Mouse (Mus musculus) midbrain, embryonic 15.5 days (tissue): ENCODE data around the gene Krt35. TPM values are rescaled to one million over a fixed set of nuclear protein-coding genes. Genes with fewer than 3 reads are reported as not detected.

Experiments used
- ATAC-seq: fragments of 200-750 bp; cut with Nextera tagmentation; replicated peaks from 2 replicates; pipeline ENCODE4 v1.8.0; 2017; ENCODE audit warnings: moderate TSS enrichment
- H3K27ac ChIP-seq: fragments of 300-500 bp; sonication (generic); 2 replicates; pipeline ENCODE4 v1.5.1; 2015; ENCODE audit warnings: mild to moderate bottlenecking, inconsistent platforms
- H3K27me3 ChIP-seq: fragments of 300-500 bp; sonication (generic); replicated peaks from 2 replicates; pipeline ENCODE4 v1.6.1; 2015; ENCODE audit warnings: inconsistent platforms
- H3K36me3 ChIP-seq: fragments of 300-500 bp; sonication (generic); replicated peaks from 2 replicates; pipeline ENCODE4 v1.6.1; 2015; ENCODE audit warnings: inconsistent platforms
- H3K4me1 ChIP-seq: fragments of 300-500 bp; sonication (generic); 2 replicates; pipeline ENCODE4 v1.6.1; 2015; ENCODE audit warnings: inconsistent platforms
- H3K4me2 ChIP-seq: fragments of 300-500 bp; sonication (generic); 2 replicates; pipeline ENCODE4 v1.6.1; 2015; ENCODE audit warnings: inconsistent platforms, mild to moderate bottlenecking, moderate library complexity
- H3K4me3 ChIP-seq: fragments of 300-500 bp; sonication (generic); 2 replicates; pipeline ENCODE4 v1.5.1; 2015; ENCODE audit warnings: mild to moderate bottlenecking, inconsistent platforms
- H3K9ac ChIP-seq: fragments of 300-500 bp; sonication (generic); 2 replicates; pipeline ENCODE4 v1.6.1; 2015; ENCODE audit warnings: mild to moderate bottlenecking, inconsistent platforms
- H3K9me3 ChIP-seq: fragments of 300-500 bp; sonication (generic); 2 replicates; pipeline ENCODE4 v1.6.1; 2016; ENCODE audit warnings: inconsistent platforms
- WGBS: fragments of 180-500 bp; shearing (Covaris S2); methylation state at CpG from one replicate; pipeline ENCODE4 v1.1.7; 2015; ENCODE audit warnings: mixed read lengths; 5-methylcytosine and 5-hydroxymethylcytosine counted together
- polyA plus RNA-seq: library from polyadenylated mRNA; unstranded; fragments of >200 nt; fragmentation: Nextera tagmentation; extraction: Ambion mirVana; gene quantifications from 2 replicates; pipeline ENCODE4 v1.2.1, GENCODE M21; 2015

Krt35 gene
- polyA plus RNA-seq, 1 experiment from 2014 or later: not detected

GRCm38 (mm10) chr11:100050451-100050850 is 45.6 kb downstream of the Krt35 start, which contains the start of gene Krt31:
Krt31 (minus strand) TSS chr11:100050551.
- ATAC-seq: no peak
- H3K4me1 ChIP-seq: no peaks in the 10 kb centered on the region
- 81% methylated on average over 3 of the region's 3 CpGs for WGBS
- no peak within 1 kb of the TSS for H3K4me3 ChIP-seq
- H3K27me3 ChIP-seq: no peaks in the 10 kb centered on the region
- H3K36me3 ChIP-seq: no peaks in the 10 kb centered on the region
- H3K9ac ChIP-seq: no peak within 1 kb of the TSS
- H3K4me2 ChIP-seq: no peak within 1 kb of the TSS
- H3K9me3 ChIP-seq: no peaks in the 10 kb centered on the region
- H3K27ac ChIP-seq: no peak within 1 kb of the TSS

GRCm38 (mm10) chr11:100047193-100047592 is 48.8 kb downstream of the Krt35 start:
- Histone ChIP-seq H3K36me3 (no peaks in the 10 kb centered on the region), H3K4me2 (no peak overlapping the region), H3K4me1 (no peaks in the 10 kb centered on the region), H3K9me3 (no peaks in the 10 kb centered on the region), H3K9ac (no peak overlapping the region), H3K27ac (no peak overlapping the region), H3K27me3 (no peaks in the 10 kb centered on the region), H3K4me3 (no peak overlapping the region)
- WGBS: 88% methylated on average over 2 of the region's 2 CpGs
- ATAC-seq: no peak

GRCm38 (mm10) chr11:100046303-100046866 is 49.7 kb downstream of the Krt35 start:
- Histone ChIP-seq H3K4me3 (no peak overlapping the region), H3K4me1 (no peaks in the 10 kb centered on the region), H3K9ac (no peak overlapping the region), H3K27me3 (no peaks in the 10 kb centered on the region), H3K27ac (no peak overlapping the region), H3K36me3 (no peaks in the 10 kb centered on the region), H3K4me2 (no peak overlapping the region), H3K9me3 (no peaks in the 10 kb centered on the region)
- ATAC-seq: no peak
- WGBS: 83% methylated on average over 6 of the region's 6 CpGs

Other genes starting within 250 kb of the Krt35 start
- not detected in 2 replicates for gene Krtap4-16, start 244.6 kb downstream of the Krt35 start, polyA plus RNA-seq
- not detected in 2 replicates for gene Gm11568, start 238.3 kb downstream of the Krt35 start, polyA plus RNA-seq
- not detected in 2 replicates for gene Gm11559, start 231.8 kb downstream of the Krt35 start, polyA plus RNA-seq
- not detected in 2 replicates for gene Krtap9-1, start 222.9 kb downstream of the Krt35 start, polyA plus RNA-seq
- not detected in 2 replicates for gene Gm11567, start 217.1 kb downstream of the Krt35 start, polyA plus RNA-seq
- not detected in 2 replicates for gene Krtap31-1, start 188.3 kb downstream of the Krt35 start, polyA plus RNA-seq
- not detected in 2 replicates for gene Gm11565, start 181.5 kb downstream of the Krt35 start, polyA plus RNA-seq
- not detected in 2 replicates for gene Krtap31-2, start 159.9 kb downstream of the Krt35 start, polyA plus RNA-seq
- not detected in 2 replicates for gene Krtap9-5, start 147.8 kb downstream of the Krt35 start, polyA plus RNA-seq
- gene Krtap29-1, start 117.2 kb downstream of the Krt35 start, polyA plus RNA-seq: not detected in 2 replicates
- not detected in 2 replicates for gene Krtap16-1, start 109.6 kb downstream of the Krt35 start, polyA plus RNA-seq
- 1.1 and 1.3 TPM in 2 replicates for gene Krtap17-1, start 102.2 kb downstream of the Krt35 start, polyA plus RNA-seq
- gene Krt33a, start 80.0 kb downstream of the Krt35 start, polyA plus RNA-seq: not detected in 2 replicates
- not detected in 2 replicates for gene Krt33b, start 66.4 kb downstream of the Krt35 start, polyA plus RNA-seq
- not detected in 2 replicates for gene Krt34, start 54.7 kb downstream of the Krt35 start, polyA plus RNA-seq
- gene Krt31, start 45.7 kb downstream of the Krt35 start, polyA plus RNA-seq: not detected in 2 replicates
- not detected in 2 replicates for gene Krt32, start 8.0 kb downstream of the Krt35 start, polyA plus RNA-seq
- gene Krt36, start 9.4 kb upstream of the Krt35 start, polyA plus RNA-seq: not detected in 2 replicates
- 0.26 TPM in 1 of 2 replicates, not detected in the other for gene Krt13, start 25.3 kb upstream of the Krt35 start, polyA plus RNA-seq
- gene Krt15, start 39.7 kb upstream of the Krt35 start, polyA plus RNA-seq: 0.42 and 4.2 TPM in 2 replicates
- gene Krt19, start 52.4 kb upstream of the Krt35 start, polyA plus RNA-seq: 2.1 and 2.6 TPM in 2 replicates
- not detected in 2 replicates for gene Krt9, start 97.0 kb upstream of the Krt35 start, polyA plus RNA-seq
- 0.26 and 6.1 TPM in 2 replicates for gene Krt14, start 111.3 kb upstream of the Krt35 start, polyA plus RNA-seq
- not detected in 2 replicates for gene Krt16, start 152.7 kb upstream of the Krt35 start, polyA plus RNA-seq
- gene Krt17, start 164.8 kb upstream of the Krt35 start, polyA plus RNA-seq: 1.1 TPM in 1 of 2 replicates, not detected in the other
- gene Krt42, start 173.6 kb upstream of the Krt35 start, polyA plus RNA-seq: not detected in 2 replicates
- 1,086 and 1,110 TPM in 2 replicates for gene Eif1, start 223.6 kb upstream of the Krt35 start, polyA plus RNA-seq
- gene Gast, start 238.2 kb upstream of the Krt35 start, polyA plus RNA-seq: 2.0 and 2.3 TPM in 2 replicates